Mouse (Mus musculus) kidney, postnatal 25 days (tissue): ENCODE measurements at regions not wholly inside any gene's neighbourhood (a gene's known extent, or its start where the extent isn't known, plus 50 kb on each side); places are given as distances from the start of the nearest gene placed in this dataset.

ENCODE experiments used
- DNase-seq, 2 experiments: peaks; one replicate each; pipeline ENCODE4 v3.0.0; 2021; ENCODE audit warnings: mixed read lengths in 2 of 2

DNA sequence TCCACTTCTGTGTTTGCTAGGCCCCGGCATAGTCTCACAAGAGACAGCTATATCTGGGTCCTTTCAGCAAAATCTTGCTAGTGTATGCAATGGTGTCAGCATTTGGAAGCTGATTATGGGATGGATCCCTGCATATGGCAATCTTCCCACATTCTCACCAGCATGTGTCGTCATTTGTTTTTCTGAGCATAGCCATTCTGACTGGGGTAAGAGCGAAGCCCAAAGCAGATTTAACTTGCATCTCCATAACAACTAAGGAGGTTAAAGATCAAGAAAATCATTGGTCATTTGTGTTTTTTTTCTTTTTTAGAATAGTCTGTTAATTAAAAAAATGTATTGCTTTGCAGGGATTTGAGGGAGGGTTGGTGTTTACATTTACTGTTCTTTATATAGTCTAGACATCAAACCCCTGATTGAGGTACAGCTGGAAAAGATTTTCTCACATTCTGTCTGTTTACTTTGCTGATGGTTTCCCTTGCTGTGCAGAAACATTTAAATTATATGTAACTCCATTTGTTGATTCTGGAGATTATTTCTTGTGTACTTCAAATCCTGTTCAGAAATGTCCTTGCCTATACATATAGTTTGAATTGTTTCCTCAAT lies 678.1 kb downstream of the Phex start:
- DNase-seq: no peak

DNA sequence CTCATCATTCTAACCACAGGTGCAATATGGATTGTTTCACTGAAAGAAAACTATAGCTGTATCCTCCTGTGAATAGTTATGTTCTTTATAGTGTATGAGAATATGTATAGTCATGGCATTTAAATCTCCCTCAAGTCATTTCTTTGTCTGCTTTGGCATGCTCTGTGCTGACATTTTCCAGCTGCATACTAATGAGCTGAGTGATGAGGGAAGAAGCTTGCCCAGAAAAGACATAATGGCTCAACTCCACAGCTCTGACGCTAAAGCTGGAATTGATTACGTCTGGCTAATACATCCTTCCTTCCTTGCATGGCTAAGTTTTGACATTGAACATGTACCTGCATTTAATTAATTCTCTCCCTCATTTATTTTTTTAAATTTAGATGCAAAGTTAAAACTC lies 722.9 kb downstream of the Phex start:
- no peak for DNase-seq

DNA sequence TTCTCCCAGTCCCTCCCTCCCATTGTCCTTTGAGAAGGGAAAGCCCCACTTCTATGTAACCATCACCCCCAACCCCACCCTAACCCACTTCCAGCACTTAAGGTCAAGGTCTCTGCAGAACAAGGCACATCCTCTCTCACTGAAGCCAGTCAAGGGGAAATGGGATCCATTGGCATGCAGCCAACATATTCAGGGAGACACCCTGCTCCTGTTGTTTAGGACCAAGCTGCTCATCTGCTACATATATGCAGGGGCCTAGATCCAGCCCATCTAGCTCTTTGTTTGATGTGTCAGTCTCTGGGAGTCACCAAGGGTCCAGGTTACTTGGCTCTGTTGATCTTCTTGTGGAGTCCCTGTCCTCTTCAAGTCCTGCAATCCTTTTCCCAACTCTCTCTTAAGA lies 737.2 kb downstream of the Phex start:
- DNase-seq: peak in 1 of 2 experiments; percentile 24

DNA sequence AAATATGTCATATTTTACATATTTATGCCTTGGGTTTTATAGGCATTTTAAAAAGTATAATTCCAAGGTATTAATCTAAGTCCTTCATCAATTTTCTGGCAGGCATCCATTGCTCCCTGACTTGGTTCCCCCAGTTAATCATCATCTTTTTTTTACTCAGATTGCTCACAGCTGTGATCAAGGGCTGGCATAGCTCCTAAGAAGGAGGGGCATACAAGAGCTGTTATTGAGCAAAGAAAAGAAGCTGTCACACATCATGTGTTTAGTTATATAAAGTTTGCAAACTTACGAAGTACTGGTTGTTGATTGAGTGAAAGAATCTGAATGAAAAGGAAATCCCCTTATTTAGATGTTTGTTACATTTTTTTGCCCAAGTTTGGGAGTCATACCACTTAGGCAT lies 741.5 kb downstream of the Phex start:
- no peak for DNase-seq

DNA sequence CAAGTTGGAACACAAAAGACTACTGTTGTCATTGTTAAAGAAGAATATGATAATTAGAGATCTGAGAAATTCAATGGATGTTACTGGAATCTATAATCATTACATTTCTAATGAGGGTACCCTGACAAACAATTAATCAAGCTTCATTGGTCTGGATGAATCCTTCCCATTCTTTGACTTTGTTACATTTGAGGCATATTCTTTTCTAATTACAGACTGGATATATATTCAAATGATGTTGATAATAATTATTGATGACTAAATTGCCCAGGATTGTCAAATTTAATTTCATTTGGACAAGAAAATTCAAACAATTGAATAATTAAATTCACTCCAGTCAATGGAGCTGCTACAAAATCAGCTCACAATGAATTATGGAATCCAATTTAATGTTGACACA lies 745.6 kb downstream of the Phex start:
- no peak for DNase-seq
